Mouse (Mus musculus) embryonic facial prominence, embryonic 14.5 days (tissue): ENCODE data around the gene Sbno1. TPM values are rescaled to one million over a fixed set of nuclear protein-coding genes. Genes with fewer than 3 reads are reported as not detected.

Source experiments
- ATAC-seq: fragments of 200-750 bp; cut with Nextera tagmentation; 2 replicates; pipeline ENCODE4 v1.8.0; 2017; ENCODE audit warnings: low read depth, moderate number of reproducible peaks, moderate TSS enrichment
- DNase-seq: peaks from one replicate; pipeline ENCODE4 v3.0.0-alpha.2; 2015; ENCODE audit warnings: low spot score
- H3K27ac ChIP-seq: fragments of 300-500 bp; sonication (generic); replicated peaks from 2 replicates; pipeline ENCODE4 v1.5.1; 2014; ENCODE audit warnings: low read depth, mild to moderate bottlenecking, low read length, moderate library complexity
- H3K27me3 ChIP-seq: fragments of 300-500 bp; sonication (generic); replicated peaks from 2 replicates; pipeline ENCODE4 v1.6.1; 2014; ENCODE audit warnings: low read length; ENCODE audit not compliant: control insufficient read depth, insufficient read depth
- H3K36me3 ChIP-seq: fragments of 300-500 bp; sonication (generic); 2 replicates; pipeline ENCODE4 v1.6.1; 2014; ENCODE audit warnings: low read length, mixed read lengths; ENCODE audit not compliant: control insufficient read depth, insufficient read depth
- H3K4me1 ChIP-seq: fragments of 300-500 bp; sonication (generic); 2 replicates; pipeline ENCODE4 v1.6.1; 2014; ENCODE audit warnings: antibody characterized with exemption, low read length; ENCODE audit not compliant: control insufficient read depth, insufficient read depth
- H3K4me2 ChIP-seq: fragments of 300-500 bp; sonication (generic); 2 replicates; pipeline ENCODE4 v1.6.1; 2014; ENCODE audit warnings: low read depth, mild to moderate bottlenecking, low read length, moderate library complexity, mixed read lengths
- H3K4me3 ChIP-seq: fragments of 300-500 bp; sonication (generic); 2 replicates; pipeline ENCODE4 v1.5.1; 2014; ENCODE audit warnings: low read depth, mild to moderate bottlenecking, low read length
- H3K9ac ChIP-seq: fragments of 300-500 bp; sonication (generic); 2 replicates; pipeline ENCODE4 v1.6.1; 2014; ENCODE audit warnings: low read depth, mild to moderate bottlenecking, low read length, moderate library complexity, mixed read lengths
- H3K9me3 ChIP-seq: fragments of 300-500 bp; sonication (generic); 2 replicates; pipeline ENCODE4 v1.6.1; 2016; ENCODE audit warnings: low read length; ENCODE audit not compliant: control insufficient read depth
- WGBS: fragments of 180-500 bp; shearing (Covaris S2); extraction: QIAGEN DNeasy Blood & Tissue Kit; methylation state at CpG from one replicate; pipeline ENCODE4 v1.1.7; 2014; 5-methylcytosine and 5-hydroxymethylcytosine counted together
- polyA plus RNA-seq: library from polyadenylated mRNA; unstranded; fragments of >200 nt; fragmentation: Nextera tagmentation; extraction: Ambion mirVana; gene quantifications from 2 replicates; pipeline ENCODE4 v1.2.1, GENCODE M21; 2014

Sbno1 gene
- polyA plus RNA-seq, 1 experiment from 2014 or later: 62.7 TPM

DNA sequence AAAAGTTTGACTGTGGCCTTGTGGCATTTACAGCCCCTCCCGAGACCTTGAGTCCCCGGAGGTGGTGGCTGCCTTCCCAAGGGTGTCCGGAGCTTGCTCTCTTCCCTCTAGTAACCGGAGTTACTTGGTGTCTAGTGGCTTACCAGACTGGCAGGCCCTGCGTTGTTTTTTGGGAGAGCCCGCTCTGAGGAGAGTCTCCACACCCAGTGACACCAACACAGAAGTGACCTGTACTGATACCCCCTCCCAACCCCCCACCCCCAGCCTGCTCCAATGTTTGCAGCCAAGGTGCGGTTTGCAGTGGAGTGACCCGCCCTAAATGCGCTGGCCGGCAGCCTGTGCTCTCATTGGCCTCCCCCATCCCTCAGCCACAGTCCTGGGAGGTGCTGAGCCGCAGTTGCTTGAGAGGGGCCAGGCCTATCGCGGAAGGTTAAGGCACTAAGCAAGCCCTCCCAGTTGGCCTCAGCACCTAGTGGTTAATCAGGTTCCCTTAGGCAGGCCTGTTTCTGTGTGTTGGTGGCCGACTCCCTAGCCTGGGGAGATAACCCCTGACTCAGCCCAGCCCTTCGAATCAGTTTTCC, 20.6 kb upstream of the Sbno1 start:
- peak overlapping the region; percentile 88 for H3K4me3 ChIP-seq
- 2% methylated on average over 15 of the region's 15 CpGs for WGBS
- H3K36me3 ChIP-seq: peaks cover 44% of the 10 kb centered on the region
- no peaks in the 10 kb centered on the region for H3K9me3 ChIP-seq
- H3K4me1 ChIP-seq: peaks cover 18% of the 10 kb centered on the region
- peak overlapping the region; percentile 85 for H3K4me2 ChIP-seq
- ATAC-seq: peak; percentile 56
- H3K27me3 ChIP-seq: no peaks in the 10 kb centered on the region
- peak overlapping the region; percentile 87 for H3K27ac ChIP-seq
- peak overlapping the region; percentile 90 for H3K9ac ChIP-seq
- peak; percentile 84 for DNase-seq

DNA sequence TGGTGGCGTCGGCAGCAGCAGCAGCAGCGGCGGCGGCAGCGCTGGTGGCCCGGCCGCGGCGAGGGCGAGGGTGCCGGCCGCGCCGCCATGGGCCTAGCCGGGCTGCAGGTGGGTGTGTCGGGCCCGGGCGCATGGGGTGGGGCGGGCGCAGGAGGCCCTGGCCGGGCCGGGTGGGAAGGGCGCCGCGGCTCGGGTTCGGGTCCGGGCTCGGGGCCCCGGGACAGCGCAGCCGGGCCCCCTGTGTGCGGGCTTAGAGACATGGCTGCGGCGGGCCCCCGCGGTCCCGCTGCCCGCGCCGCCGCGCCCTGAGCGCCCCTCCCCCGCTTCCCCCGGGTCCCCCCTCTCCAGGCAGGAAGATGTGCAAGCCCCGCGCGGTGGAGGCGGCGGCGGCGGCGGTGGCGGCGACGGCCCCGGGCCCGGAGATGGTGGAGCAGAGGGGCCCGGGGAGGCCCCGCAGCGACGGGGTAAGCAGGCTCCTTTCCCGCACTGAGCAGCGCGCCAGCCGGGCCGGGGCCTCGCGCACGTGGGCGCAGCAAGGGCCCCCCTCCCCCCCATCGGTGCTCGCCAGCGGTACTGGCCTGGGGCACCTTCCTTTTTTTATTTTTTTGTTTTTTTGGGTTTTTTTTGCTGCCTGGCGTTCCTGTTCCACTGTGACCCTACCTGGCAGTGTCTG, 20.0 kb upstream of the Sbno1 start:
- Histone ChIP-seq H3K36me3 (peaks cover 37% of the 10 kb centered on the region), H3K4me2 (peak overlapping the region; percentile 85), H3K27ac (peak overlapping the region; percentile 87), H3K4me3 (peak overlapping the region; percentile 88), H3K4me1 (peaks cover 21% of the 10 kb centered on the region), H3K9ac (peak overlapping the region; percentile 90), H3K9me3 (no peaks in the 10 kb centered on the region), H3K27me3 (no peaks in the 10 kb centered on the region)
- DNase-seq: peak; percentile 6
- peak; percentile 39 for ATAC-seq
- WGBS: 0% methylated on average over 8 of the region's 77 CpGs

DNA sequence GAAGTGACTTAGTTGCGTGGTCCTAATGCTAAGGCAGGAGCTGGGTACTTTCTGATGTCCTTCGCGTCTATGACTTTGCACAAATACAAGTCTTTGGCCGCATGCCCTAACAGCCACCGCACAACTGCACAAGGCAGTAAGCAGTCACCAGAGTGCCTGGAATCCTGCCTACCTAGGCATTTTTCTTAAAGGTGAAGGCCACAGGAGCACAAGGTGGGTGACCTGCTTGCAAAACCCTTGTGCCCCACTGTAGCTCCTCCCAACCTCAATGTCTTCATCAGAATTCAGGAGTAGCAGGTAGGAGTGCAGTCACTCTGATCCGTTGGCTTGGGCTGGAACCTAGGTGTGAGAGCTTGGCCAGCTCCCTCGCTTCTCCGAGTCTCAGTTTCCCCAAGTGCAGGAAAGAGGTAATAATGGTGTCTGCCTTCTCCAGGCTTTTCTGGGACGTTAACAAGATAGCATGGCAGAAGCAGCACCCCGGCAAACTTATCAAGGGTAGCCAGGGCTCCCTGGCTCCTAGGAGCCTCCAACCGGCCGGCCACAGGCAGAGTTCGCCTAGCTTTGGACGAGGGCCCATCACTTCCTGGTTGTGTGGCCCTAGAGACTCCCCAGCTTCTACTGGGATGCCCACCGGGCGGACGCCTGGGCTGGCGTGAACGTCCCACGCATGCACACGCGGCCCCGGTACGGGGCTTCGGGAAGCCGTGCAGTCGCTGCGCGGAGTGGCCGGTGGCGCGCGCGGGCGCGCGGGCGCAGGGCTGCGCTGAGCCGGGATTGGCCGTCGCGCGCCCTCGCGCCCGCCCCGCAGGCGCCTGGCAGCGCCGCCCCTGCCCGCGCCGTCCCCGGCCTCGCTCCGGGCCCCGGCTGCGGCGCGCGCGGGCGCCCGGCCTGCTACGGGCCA, 19.1 kb upstream of the Sbno1 start:
- H3K9ac ChIP-seq: peak overlapping the region; percentile 90
- 6% methylated on average over 39 of the region's 66 CpGs for WGBS
- no peaks in the 10 kb centered on the region for H3K27me3 ChIP-seq
- no peaks in the 10 kb centered on the region for H3K9me3 ChIP-seq
- H3K4me3 ChIP-seq: peak overlapping the region; percentile 88
- H3K4me2 ChIP-seq: peak overlapping the region; percentile 85
- ATAC-seq (peak; percentile 91), DNase-seq (peak; percentile 89)
- peak overlapping the region; percentile 87 for H3K27ac ChIP-seq
- peaks cover 29% of the 10 kb centered on the region for H3K36me3 ChIP-seq
- peaks cover 25% of the 10 kb centered on the region for H3K4me1 ChIP-seq

DNA sequence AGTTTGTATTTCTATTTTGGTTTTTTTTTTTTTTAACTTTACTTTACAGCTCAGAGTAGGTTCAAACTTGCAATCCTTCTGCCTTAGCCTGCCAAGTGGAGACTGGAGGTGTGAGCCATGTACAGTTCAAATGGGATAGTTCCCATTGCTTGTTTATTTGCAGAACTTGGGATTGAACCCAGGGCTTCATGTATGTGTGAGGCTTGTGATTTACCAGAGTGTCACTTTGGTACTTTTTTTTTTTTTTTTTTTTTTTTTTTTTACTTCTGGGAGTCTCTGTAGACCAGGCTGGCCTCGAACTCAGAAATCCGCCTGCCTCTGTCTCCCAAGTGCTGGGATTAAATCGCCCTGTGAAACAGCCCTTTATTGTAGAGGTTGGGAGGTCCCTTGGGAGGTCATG, 18.4 kb upstream of the Sbno1 start:
- ATAC-seq: no peak
- no peak for DNase-seq
- H3K9me3 ChIP-seq: no peaks in the 10 kb centered on the region
- H3K27ac ChIP-seq: no peak overlapping the region
- 65% methylated on average over 3 of the region's 3 CpGs for WGBS
- H3K36me3 ChIP-seq: peaks cover 23% of the 10 kb centered on the region
- H3K4me1 ChIP-seq: peaks cover 23% of the 10 kb centered on the region
- peak overlapping the region; percentile 71; the same call in 1 of the 2 replicates for H3K9ac ChIP-seq
- H3K4me3 ChIP-seq: no peak overlapping the region
- no peaks in the 10 kb centered on the region for H3K27me3 ChIP-seq
- peak overlapping the region; percentile 85; the same call in 1 of the 2 replicates for H3K4me2 ChIP-seq

DNA sequence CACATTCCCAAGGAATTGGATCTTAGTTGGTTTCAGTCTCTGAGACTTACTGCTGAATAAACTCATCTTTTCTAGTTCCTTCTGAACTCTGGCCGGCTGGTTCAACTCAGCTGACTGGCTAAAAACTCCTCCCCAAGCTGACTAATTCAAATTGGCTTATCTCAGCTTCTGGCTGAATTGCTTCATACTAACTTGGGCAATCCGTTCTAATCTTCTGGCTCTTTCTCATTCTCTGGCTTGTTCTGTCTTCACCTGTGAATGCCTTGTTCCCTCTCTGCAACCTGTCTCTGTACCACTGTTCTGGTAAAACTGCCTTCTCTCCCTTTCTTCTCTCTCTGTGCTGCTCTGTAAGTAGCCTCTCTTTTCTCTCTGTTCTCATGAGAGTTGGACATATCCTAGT, 16.8 kb upstream of the Sbno1 start:
- Histone ChIP-seq H3K9ac (no peak overlapping the region), H3K9me3 (no peaks in the 10 kb centered on the region), H3K27ac (no peak overlapping the region), H3K36me3 (peaks cover 8% of the 10 kb centered on the region), H3K4me1 (peaks cover 26% of the 10 kb centered on the region), H3K4me3 (no peak overlapping the region), H3K4me2 (no peak overlapping the region), H3K27me3 (no peaks in the 10 kb centered on the region)
- DNase-seq (no peak), ATAC-seq (no peak)
- 86% methylated on average over 2 of the region's 2 CpGs for WGBS

DNA sequence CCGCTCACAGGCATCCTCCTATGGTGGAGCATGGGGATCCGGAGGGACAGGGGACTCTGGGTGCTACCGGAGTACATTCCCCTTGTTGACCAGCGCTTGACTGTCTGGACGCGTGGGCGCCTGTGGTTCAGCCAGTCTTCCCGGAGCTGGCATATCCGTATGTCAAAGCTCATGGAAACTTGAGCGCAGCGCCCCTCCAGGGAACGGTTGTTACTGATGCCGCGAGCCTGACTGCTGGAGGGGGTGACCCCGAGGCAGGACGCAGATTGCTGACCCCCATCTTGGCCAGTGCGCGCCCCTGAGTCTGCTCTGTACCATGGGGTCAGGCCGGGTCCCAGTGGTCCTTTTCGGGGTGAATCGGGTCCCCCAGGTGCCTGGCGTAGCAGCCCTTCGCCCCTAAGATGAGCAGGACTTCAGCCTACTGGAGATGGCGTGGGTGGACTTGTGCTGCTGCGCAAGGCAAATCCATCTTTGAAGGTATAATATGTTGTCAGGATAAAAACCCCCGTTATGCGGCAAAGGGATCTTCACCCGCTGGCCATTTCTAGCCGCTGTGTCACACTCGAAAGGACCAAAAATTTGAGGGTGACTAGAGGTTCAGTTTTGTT, 14.4 kb upstream of the Sbno1 start:
- Histone ChIP-seq H3K27ac (peak overlapping the region; percentile 80), H3K27me3 (no peaks in the 10 kb centered on the region), H3K4me1 (peaks cover 17% of the 10 kb centered on the region), H3K9ac (peak overlapping the region; percentile 76), H3K4me3 (peak overlapping the region; percentile 70), H3K4me2 (peak overlapping the region; percentile 93), H3K36me3 (no peaks in the 10 kb centered on the region), H3K9me3 (no peaks in the 10 kb centered on the region)
- DNase-seq (peak; percentile 79), ATAC-seq (peak; percentile 53)
- WGBS: 1% methylated on average over 27 of the region's 30 CpGs

DNA sequence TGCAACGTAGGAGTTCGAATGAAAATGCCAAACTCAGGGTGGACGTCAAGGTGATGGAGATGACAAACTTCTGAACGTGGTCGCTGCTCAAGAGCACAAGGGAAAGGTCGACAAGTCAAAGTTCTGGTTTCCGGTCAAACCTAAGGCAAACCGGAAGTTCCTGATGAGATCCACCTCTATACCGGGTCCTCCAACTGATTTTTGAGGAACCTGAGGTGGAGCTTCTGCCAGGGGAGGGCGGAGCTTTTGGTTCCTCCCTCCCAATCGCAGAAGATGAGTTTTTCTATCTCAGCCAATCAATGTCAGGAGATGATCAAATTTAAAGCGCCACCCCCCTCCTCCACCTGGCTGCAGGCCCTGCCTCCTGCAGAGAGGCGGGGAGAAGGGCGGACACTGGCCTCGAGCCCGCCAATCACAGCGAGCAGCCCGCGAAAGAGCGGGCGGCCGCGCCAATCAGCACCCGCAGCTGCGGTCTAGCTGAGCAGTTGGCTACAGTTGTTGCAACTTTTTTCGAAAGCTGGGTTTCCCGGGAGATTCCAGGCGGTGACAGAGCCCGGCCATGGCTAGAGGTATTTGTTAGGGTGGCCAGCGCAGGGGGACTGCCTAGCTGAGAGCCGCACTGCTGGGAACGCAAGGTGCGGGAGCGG, 13.8 kb upstream of the Sbno1 start, which contains the start of gene Kmt5a:
Kmt5a (plus strand) TSS at position 484 of the 647 bp plus-strand sequence.
- Histone ChIP-seq H3K4me1 (peaks cover 14% of the 10 kb centered on the region), H3K27ac (peak within 1 kb of the TSS; percentile 80), H3K4me2 (peak within 1 kb of the TSS; percentile 93), H3K9me3 (no peaks in the 10 kb centered on the region), H3K36me3 (no peaks in the 10 kb centered on the region), H3K9ac (peak within 1 kb of the TSS; percentile 76), H3K27me3 (no peaks in the 10 kb centered on the region), H3K4me3 (peak within 1 kb of the TSS; percentile 70)
- WGBS: under 1% methylated on average over 29 of the region's 34 CpGs
- DNase-seq (peak; percentile 98), ATAC-seq (peak; percentile 99)

DNA sequence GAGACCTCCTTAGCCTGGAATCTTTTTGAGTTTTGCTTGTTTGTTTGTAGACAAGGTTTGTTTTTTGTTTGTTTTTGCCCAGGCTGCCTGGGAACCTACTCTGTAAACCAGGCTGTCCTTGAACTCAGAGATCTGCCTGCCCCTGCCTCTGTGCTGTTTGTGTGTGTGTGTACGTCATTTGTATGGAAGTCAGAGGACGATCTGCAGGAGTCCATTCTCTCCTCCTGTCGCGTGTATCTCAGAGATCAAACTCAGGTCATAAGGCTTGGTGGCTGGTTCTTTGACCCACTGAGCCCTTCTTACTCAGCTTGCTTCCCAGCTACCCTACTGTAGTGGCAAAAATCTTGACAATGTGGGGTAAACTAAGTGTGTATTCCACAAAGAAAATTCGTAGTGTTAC, 12.9 kb upstream of the Sbno1 start:
- peak overlapping the region; percentile 70; the same call in 1 of the 2 replicates for H3K4me3 ChIP-seq
- no peak overlapping the region for H3K9ac ChIP-seq
- 70% methylated on average over 5 of the region's 5 CpGs for WGBS
- peak overlapping the region; percentile 16; the same call in 1 of the 2 replicates for H3K27ac ChIP-seq
- peaks cover 12% of the 10 kb centered on the region; the same call in 1 of the 2 replicates for H3K4me1 ChIP-seq
- H3K4me2 ChIP-seq: peak overlapping the region; percentile 93
- no peaks in the 10 kb centered on the region for H3K9me3 ChIP-seq
- DNase-seq (no peak), ATAC-seq (no peak)
- no peaks in the 10 kb centered on the region for H3K27me3 ChIP-seq
- H3K36me3 ChIP-seq: no peaks in the 10 kb centered on the region
